Mouse (Mus musculus): ENCODE measurements around the gene Nudt10. TPM values are rescaled to one million over a fixed set of nuclear protein-coding genes. Genes with fewer than 3 reads are reported as not detected.
A peak's percentile ranks its signal among the peaks of the same experiment; 100 is the strongest.
"Not testable (repeated sequence)": the region's sequence is repeated elsewhere in the genome, so short reads cannot be mapped to it uniquely, and the experiment has no call there.

Nudt10 gene
- 4.8 and 6.8 TPM in 2 replicates for polyA plus RNA-seq (2014; fragmentation: Nextera tagmentation; extraction: Ambion mirVana)

- not testable (repeated sequence) for H3K9ac ChIP-seq (ENCODE audit: low read depth, low read length); H3K27ac ChIP-seq (replicated peaks; ENCODE audit: low read depth, low read length); DNase-seq (ENCODE audit: low spot score); H3K36me3 ChIP-seq (ENCODE audit: control insufficient read depth, insufficient read depth, low read length); H3K4me1 ChIP-seq (ENCODE audit: control insufficient read depth, insufficient read depth, low read length); H3K27me3 ChIP-seq (replicated peaks; ENCODE audit: control insufficient read depth, insufficient read depth, low read length); H3K9me3 ChIP-seq (ENCODE audit: control insufficient read depth, low read length)
- peak; percentile 94 for ATAC-seq (ENCODE audit: low read depth)
- no CpG with 5 or more reads among the region's 116 CpGs for WGBS
- H3K4me2 ChIP-seq (ENCODE audit: low read depth, low read length) = peak within 1 kb of the TSS; percentile 44
- peak within 1 kb of the TSS; percentile 28 for H3K4me3 ChIP-seq (ENCODE audit: low read depth, low read length)
These were observed at the start of gene Nudt10 for GRCm38 (mm10) chrX:6172823-6173640. Gene Nudt10 (minus strand): TSS chrX:6173015.

GRCm38 (mm10) chrX:6172136-6172822 is 536 bp downstream of the Nudt10 start:
- Histone ChIP-seq H3K4me3 (ENCODE audit: low read depth, low read length) (peak overlapping the region; percentile 28), H3K4me2 (ENCODE audit: low read depth, low read length) (peak overlapping the region; percentile 44)
- WGBS = no CpG with 5 or more reads among the region's 64 CpGs
- H3K9ac ChIP-seq (ENCODE audit: low read depth, low read length); H3K9me3 ChIP-seq (ENCODE audit: control insufficient read depth, low read length); H3K27ac ChIP-seq (replicated peaks; ENCODE audit: low read depth, low read length); H3K27me3 ChIP-seq (replicated peaks; ENCODE audit: control insufficient read depth, insufficient read depth, low read length); H3K4me1 ChIP-seq (ENCODE audit: control insufficient read depth, insufficient read depth, low read length); DNase-seq (ENCODE audit: low spot score); H3K36me3 ChIP-seq (ENCODE audit: control insufficient read depth, insufficient read depth, low read length): not testable (repeated sequence)
- ATAC-seq (ENCODE audit: low read depth) = peak; percentile 55

- Histone ChIP-seq H3K4me2 (ENCODE audit: low read depth, low read length) (peak overlapping the region; percentile 44), H3K27ac (replicated peaks; ENCODE audit: low read depth, low read length) (no peak overlapping the region), H3K4me3 (ENCODE audit: low read depth, low read length) (peak overlapping the region; percentile 28), H3K9ac (ENCODE audit: low read depth, low read length) (no peak overlapping the region), H3K9me3 (ENCODE audit: control insufficient read depth, low read length) (no peaks in the 10 kb centered on the region), H3K36me3 (ENCODE audit: control insufficient read depth, insufficient read depth, low read length) (no peaks in the 10 kb centered on the region), H3K27me3 (replicated peaks; ENCODE audit: control insufficient read depth, insufficient read depth, low read length) (no peaks in the 10 kb centered on the region), H3K4me1 (ENCODE audit: control insufficient read depth, insufficient read depth, low read length) (no peaks in the 10 kb centered on the region)
- WGBS = 20% methylated on average over 11 of the region's 12 CpGs
- ATAC-seq (ENCODE audit: low read depth) = no peak
- peak; percentile 0 for DNase-seq (ENCODE audit: low spot score)
These were observed 1.1 kb downstream of the Nudt10 start for GRCm38 (mm10) chrX:6171718-6172117.

Other genes starting within 250 kb of the Nudt10 start
- 4.2 and 4.3 TPM in 2 replicates for gene Nudt11, start 125.6 kb downstream of the Nudt10 start, polyA plus RNA-seq (2014; fragmentation: Nextera tagmentation; extraction: Ambion mirVana)
- not detected in 2 replicates for gene AU022751, start 89.6 kb downstream of the Nudt10 start, polyA plus RNA-seq (2014; fragmentation: Nextera tagmentation; extraction: Ambion mirVana)
- gene Bmp15, start 147.7 kb upstream of the Nudt10 start, polyA plus RNA-seq (2014; fragmentation: Nextera tagmentation; extraction: Ambion mirVana) = 0.13 and 0.18 TPM in 2 replicates
- gene Shroom4, start 226.8 kb upstream of the Nudt10 start, polyA plus RNA-seq (2014; fragmentation: Nextera tagmentation; extraction: Ambion mirVana) = 6.9 and 8.5 TPM in 2 replicates